Mouse (Mus musculus): Measurements from ENCODE around the gene Abhd6.
A peak's percentile ranks its signal among the peaks of the same experiment; 100 is the strongest.

Abhd6 gene

DNA sequence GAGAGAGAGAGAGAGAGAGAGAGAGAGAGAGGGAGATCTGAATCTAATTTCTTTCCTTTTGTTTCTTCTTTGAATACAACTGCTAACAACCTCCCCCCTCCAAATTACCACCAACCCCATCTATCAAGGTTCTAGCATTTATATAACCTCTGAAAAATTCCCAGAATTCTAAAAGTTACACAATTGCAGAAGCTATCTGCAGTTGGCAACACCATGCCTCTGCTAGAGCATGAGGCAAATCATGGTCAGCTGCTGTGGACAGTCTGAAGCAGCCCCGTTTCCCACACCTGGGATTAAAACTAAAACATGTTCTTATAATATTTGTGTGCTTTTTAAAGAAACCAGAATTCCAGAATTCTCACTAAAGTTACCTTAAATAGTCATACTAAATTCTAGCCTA lies 27.1 kb downstream of the Abhd6 start:
- DNase-seq (ENCODE audit: low read depth, low spot score) = no peak

- DNase-seq (ENCODE audit: low read depth, low spot score) = no peak
These were observed 27.8 kb downstream of the Abhd6 start for GRCm38 (mm10) chr14:8030535-8030934.

GRCm38 (mm10) chr14:8032087-8032944 lies 29.6 kb downstream of the Abhd6 start:
- DNase-seq (ENCODE audit: low read depth, low spot score) = no peak

DNA sequence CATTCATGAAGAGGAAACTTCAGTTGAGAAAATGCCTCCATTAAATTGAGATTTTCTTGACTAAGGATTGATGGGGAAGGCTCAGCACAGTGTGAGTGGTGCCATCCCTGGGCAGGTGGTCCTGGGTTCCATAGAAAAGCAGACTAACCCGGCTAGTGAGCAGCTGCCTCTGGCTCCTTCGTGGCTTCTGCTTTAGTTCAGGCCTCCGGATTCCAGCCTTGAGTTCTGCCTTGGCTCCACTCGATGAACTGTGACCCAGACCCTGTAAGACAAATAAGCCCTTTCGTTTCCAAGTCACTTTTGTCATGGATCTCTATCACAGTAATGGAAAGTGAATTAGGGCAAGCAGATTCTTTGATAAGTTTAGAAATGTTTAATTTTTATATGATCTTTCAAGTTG lies 31.9 kb downstream of the Abhd6 start:
- no peak for DNase-seq (ENCODE audit: low read depth, low spot score)

GRCm38 (mm10) chr14:8035951-8036350 lies 33.2 kb downstream of the Abhd6 start:
- DNase-seq (ENCODE audit: low read depth, low spot score) = no peak

DNA sequence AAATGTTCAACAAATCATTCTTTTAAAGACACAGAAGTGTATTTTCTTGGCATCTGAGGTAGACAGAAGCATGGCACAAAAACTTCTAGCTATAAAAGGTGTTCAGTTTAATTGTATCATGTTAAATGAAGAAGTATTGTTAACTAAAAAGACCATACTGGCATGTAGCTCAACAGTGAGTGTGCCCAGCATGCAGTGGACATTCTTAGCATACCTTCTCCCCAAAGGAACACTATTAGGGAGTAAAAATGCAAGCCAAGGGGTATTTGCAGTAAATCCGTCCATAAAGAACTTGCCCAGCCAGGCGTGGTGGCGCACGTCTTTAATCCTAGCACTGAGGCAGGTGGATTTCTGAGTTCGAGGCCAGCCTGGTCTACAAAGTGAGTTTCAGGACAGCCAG lies 33.7 kb downstream of the Abhd6 start:
- no peak for DNase-seq (ENCODE audit: low read depth, low spot score)

DNA sequence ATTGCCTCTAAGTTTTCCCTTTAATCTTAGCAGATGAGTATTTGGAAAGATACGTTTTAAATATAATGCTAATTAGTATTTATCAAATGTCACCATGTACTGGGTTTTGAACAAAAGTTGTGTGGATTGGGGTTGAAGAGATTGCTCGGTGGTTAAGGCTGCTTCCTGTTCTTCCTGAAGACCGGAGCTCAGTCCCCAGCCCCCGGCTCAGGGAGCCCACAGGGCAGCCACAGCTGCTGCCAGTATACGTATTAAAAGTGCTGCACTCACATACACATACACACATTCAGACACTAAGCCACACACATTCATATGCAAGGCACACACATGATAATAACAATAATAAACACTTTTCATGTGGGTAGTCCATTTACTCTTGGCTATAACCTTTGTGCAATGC lies 35.4 kb downstream of the Abhd6 start:
- no peak for DNase-seq (ENCODE audit: low read depth, low spot score)

- DNase-seq (ENCODE audit: low read depth, low spot score) = no peak
These were observed 36.2 kb downstream of the Abhd6 start for GRCm38 (mm10) chr14:8038791-8039448.

DNA sequence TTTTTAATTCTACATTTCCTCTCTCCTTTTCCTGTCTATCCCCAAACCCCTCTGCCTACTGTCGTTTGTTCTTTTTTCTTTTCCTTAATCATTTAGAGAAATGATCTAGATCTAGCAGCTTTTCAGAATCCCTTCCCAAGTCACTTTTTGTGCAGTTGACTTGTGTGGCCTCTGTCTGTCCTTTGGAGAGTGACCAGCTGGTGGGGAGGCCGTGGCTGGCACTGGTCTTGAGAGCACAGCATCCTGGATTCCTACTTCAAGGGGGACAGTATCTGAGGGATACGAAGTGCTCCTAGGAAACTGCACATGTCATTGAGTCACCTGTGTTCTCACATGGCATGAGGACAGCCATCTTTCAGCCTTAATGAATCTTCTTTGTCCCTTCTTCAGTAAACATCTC lies 37.5 kb downstream of the Abhd6 start:
- no peak for DNase-seq (ENCODE audit: low read depth, low spot score)

- DNase-seq (ENCODE audit: low read depth, low spot score) = no peak
These were observed 38.4 kb downstream of the Abhd6 start for GRCm38 (mm10) chr14:8040911-8041678.

DNA sequence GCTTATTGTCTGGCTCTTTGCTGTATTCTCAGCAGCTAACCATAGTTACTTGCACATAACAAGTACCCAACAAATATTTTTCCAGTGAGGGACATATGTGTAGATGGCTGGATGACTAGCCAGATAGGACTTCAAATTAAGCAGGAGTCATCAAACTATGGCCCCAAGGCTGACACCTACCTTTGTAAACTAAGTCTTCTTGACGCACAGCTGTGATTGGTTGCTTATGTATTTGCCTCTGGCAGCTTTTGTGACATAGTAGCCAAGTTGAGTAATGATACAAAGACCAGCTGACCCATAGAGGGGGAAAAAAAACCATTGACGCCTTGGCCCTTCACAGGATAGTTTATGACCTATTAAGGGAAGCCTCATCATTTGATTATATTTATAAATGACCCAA lies 39.4 kb downstream of the Abhd6 start:
- DNase-seq (ENCODE audit: low read depth, low spot score) = no peak

- no peak for DNase-seq (ENCODE audit: low read depth, low spot score)
These were observed 39.9 kb downstream of the Abhd6 start for GRCm38 (mm10) chr14:8042577-8042976.

- peak; percentile 82 for DNase-seq (ENCODE audit: low read depth, low spot score)
These were observed 41.6 kb downstream of the Abhd6 start for GRCm38 (mm10) chr14:8044330-8044729.

GRCm38 (mm10) chr14:8044786-8045185 lies 42.1 kb downstream of the Abhd6 start:
- no peak for DNase-seq (ENCODE audit: low read depth, low spot score)

DNA sequence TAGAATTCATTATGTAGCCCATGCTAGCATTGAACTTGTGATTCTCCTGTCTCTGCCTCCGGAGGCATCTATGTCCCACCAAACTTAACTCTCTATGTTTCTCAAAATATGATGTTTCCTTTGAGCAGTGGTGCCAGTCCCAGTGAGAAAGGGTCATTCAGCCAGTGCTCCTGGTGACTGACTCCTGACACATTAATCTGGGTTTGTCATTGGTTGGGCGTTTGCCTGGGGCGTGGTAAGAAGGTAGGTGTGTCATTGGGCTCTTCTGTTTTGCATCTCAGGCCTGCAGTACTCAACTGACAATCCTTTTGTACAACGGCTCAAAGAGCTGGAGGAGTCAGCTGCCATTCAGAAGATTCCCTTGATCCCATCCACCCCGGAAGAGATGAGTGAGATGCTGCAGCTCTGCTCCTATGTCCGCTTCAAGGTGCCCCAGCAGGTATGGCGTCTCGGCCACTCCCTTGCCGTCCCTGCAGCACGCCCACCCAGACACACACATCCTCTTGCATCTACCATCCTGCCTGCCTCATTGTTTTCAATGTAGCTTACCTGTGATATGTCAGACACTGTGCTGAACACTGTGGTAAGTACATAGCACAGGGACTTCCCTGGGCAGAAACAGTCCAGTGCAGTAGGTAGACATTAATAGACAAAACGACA lies 42.6 kb downstream of the Abhd6 start:
- DNase-seq (ENCODE audit: low read depth, low spot score) = peak; percentile 79

GRCm38 (mm10) chr14:8046839-8047238 lies 44.1 kb downstream of the Abhd6 start:
- DNase-seq (ENCODE audit: low read depth, low spot score) = no peak

GRCm38 (mm10) chr14:8049334-8049733 lies 46.6 kb downstream of the Abhd6 start:
- no peak for DNase-seq (ENCODE audit: low read depth, low spot score)

DNA sequence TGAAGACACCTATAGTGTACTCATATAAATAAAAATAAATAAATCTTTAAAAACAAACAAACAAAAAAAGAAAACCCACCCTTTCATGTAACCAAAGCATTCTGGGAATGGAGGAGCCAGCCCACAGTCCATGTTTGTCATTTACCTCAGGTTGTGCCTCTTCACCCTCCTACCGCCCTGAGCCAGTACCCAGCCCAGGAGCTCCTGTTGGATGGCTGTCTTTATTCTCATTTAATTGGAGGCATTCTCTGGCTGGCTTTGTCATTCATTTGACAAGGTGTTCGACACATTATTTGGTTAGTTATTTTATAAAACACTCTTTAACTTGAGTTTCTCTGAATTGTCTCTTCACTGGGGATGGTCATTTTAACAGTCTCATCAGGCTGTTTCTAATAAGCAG lies 49.2 kb downstream of the Abhd6 start:
- DNase-seq (ENCODE audit: low read depth, low spot score) = peak; percentile 76

DNA sequence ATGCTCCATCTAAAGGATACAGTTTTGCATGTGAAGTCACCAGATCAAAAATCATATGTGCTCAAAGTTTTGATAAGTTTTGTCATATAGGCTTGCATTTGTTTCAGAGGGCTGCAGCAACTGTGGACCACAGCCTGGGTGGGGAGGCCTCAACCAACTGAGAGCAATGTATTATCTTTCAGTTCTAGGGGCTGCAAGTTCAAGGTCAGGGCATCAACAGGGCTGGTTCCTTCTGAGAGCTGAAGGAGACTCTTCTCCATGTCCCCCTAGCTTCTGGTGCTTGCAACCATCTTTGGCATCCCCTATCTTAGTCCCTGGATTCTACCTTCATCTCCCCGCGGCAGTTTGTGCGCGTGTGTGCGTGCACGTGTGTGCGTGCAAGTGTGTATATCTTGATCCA lies 50.0 kb downstream of the Abhd6 start:
- no peak for DNase-seq (ENCODE audit: low read depth, low spot score)

DNA sequence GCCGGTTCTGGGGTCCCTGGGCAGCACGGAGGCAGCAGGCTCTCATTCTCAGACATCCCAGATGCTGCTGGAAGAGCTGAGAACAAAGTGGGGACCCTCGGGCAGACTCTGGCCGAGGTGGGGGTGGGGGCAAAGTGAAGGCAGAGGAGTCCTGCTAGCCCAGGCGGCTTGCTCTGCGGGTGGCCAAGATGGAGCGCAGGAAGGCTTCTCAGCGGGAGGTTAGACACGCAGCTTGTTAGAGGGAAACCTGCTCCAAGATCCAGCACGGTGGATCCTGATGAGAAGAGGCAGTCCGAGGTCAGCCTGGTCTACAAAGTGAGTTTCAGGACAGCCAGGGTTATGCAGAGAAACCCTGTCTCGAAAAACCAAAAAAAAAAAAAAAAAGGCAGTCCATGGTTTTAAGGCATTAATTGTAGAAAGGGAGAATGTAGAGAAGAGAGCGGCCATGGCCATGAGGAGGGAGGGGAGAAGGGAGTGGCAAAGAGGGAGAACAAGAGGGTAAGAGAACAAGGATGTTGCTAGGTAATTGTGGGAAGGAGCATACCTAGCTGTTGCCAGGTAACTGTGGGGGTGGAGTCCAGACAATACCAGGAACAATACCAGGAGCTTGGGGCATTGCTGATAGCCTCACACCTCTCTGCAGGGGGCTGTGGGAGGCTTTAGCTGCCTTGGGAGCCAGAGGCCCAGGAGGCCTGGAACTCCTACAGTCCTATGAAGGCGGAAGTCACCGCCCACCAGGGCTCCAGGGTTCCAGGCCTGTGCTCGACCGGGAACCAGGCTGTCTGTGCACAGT lies 51.8 kb downstream of the Abhd6 start:
- DNase-seq (ENCODE audit: low read depth, low spot score) = peak; percentile 99

- no peak for DNase-seq (ENCODE audit: low read depth, low spot score)
These were observed 53.4 kb downstream of the Abhd6 start for GRCm38 (mm10) chr14:8056076-8056475.
